Mouse (Mus musculus) spleen, adult 2 months (tissue): ENCODE data around the gene Parm1.

ENCODE experiments used
- CTCF ChIP-seq: fragments of 200-500 bp; IDR thresholded peaks from 2 replicates; pipeline ENCODE4 v1.5.1; 2011; ENCODE audit warnings: mild to moderate bottlenecking, inconsistent platforms; ENCODE audit not compliant: insufficient read depth, insufficient read length, insufficient replicate concordance; ENCODE audit errors: extremely low read depth
- POLR2A ChIP-seq: fragments of 200-500 bp; IDR thresholded peaks from 2 replicates; pipeline ENCODE4 v1.6.1; 2011; ENCODE audit warnings: low read depth, low read length, inconsistent platforms

DNA sequence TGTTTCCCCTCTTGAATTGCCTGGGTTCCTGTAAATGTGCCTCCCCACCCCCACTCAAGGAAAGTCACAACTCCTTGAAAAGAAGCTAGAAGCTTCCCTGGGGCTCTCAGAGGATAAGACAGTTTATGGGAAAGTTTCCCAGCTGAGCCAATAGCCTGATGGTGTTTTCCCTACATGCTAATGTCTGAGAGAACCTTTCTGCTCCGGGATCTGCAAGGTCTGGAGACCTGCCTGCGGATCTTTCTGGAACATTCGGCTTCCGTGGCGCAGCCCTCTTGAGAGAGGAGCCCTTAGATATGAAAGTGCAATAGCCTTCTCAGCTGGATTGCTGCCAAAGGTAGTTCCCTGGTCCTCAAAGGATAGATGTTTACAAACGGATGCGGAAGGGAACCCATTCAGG is 1.5 kb downstream of the Parm1 start:
- no peak for TF ChIP-seq POLR2A
- TF ChIP-seq CTCF: no peak
